Mouse (Mus musculus): ENCODE results near the gene Zdhhc21.

DNA sequence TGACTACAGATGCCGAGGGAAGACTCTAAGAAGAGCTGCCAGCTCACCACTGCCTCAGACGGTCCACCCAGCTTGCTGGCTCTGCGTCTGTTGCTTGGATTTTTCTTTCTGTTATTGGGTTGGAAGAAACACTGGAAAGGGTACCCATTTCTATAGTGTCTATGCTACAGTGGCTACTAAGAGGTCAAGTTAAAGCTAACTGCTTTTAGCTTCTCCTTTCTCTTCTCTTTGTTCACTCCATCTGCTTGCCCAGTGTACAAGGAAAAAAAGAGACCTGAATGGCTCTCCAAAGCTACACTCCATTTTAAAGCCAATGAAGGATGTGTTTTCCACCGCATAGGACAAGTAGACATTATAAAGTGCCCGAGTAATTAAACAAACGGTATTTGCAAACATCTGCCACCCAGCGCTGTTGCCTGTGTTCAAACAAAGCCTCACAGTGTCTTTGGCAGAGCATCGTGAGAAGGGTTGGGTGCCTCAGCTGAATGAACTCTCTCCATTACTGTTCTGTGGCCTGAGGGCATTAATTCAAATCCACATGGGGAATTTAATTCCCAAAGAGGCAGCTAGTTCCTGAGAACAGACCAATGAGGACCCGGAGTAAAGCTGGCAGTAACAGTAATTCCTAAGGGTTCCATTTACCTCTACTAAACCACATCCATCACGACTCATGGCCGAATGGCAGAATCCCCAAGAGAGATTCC lies 94.1 kb downstream of the Zdhhc21 start:
- no peak for TF ChIP-seq POLR2A (IDR thresholded peaks at IDR 0.05; ENCODE audit: control insufficient read depth, extremely low read depth, insufficient read depth, low read length, poor library complexity)
- TF ChIP-seq CTCF (IDR thresholded peaks at IDR 0.05; ENCODE audit: borderline replicate concordance, control insufficient read depth, extremely low read depth, insufficient read depth, low read length, poor library complexity): no peak
